Mouse (Mus musculus) heart, adult 2 months (tissue): ENCODE results near the gene Ezh1.

Experiments
- CTCF ChIP-seq: fragments of 200-600 bp; IDR thresholded peaks from 2 replicates; pipeline ENCODE4 v1.8.1; 2022; ENCODE audit warnings: antibody characterized with exemption, mild to moderate bottlenecking, moderate library complexity
- EP300 ChIP-seq: fragments of 200-500 bp; IDR thresholded peaks from 2 replicates; pipeline ENCODE4 v1.6.1; 2011; ENCODE audit warnings: low read depth, low read length, control low read depth; ENCODE audit not compliant: insufficient read depth
- POLR2A ChIP-seq: fragments of 200-500 bp; IDR thresholded peaks from 2 replicates; pipeline ENCODE4 v1.6.1; 2011; ENCODE audit warnings: mild to moderate bottlenecking, low read depth, low read length, control low read depth; ENCODE audit not compliant: insufficient read depth

- no peak for TF ChIP-seq CTCF
- no peak for TF ChIP-seq POLR2A
- no peak for TF ChIP-seq EP300
Measured at GRCm38 (mm10) chr11:101195571-101195970, 30.7 kb downstream of the Ezh1 start.
